Mouse (Mus musculus) Muller cell, postnatal 12 days (primary cell): ENCODE measurements around the gene Btg4.

ENCODE experiments used
- DNase-seq: peaks from one replicate; pipeline ENCODE4 v3.0.0-alpha.2; 2015; ENCODE audit errors: inconsistent ontology term

Btg4 gene

GRCm38 (mm10) chr9:51060601-51061000, at the start of gene Btg4:
Btg4 (plus strand) TSS chr9:51060901.
- DNase-seq: no peak

GRCm38 (mm10) chr9:51013644-51014043, 47.1 kb upstream of the Btg4 start:
- DNase-seq: no peak

DNA sequence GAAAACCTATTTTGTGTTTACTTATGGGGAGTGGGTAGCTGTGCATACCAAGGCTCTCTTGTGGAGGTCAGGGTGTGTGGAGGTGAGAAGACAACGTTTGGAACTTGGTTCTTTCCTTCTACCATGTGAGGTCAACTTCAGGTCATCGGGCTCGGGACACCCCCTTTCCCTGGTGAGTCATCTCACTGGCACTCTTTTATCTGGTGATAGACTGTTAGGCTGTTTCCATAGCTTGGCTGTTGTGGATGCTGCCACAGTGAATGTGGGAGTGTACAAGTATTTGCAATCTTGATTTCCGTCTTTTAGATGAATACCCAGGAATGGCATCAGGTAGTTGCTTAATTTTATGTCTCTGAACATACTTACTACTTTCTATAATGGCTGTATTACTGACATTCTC, 45.0 kb upstream of the Btg4 start:
- DNase-seq: peak; percentile 82

GRCm38 (mm10) chr9:51019670-51020069, 41.0 kb upstream of the Btg4 start:
- no peak for DNase-seq

- DNase-seq: no peak
Measured at GRCm38 (mm10) chr9:51020351-51020750, 40.4 kb upstream of the Btg4 start.

DNA sequence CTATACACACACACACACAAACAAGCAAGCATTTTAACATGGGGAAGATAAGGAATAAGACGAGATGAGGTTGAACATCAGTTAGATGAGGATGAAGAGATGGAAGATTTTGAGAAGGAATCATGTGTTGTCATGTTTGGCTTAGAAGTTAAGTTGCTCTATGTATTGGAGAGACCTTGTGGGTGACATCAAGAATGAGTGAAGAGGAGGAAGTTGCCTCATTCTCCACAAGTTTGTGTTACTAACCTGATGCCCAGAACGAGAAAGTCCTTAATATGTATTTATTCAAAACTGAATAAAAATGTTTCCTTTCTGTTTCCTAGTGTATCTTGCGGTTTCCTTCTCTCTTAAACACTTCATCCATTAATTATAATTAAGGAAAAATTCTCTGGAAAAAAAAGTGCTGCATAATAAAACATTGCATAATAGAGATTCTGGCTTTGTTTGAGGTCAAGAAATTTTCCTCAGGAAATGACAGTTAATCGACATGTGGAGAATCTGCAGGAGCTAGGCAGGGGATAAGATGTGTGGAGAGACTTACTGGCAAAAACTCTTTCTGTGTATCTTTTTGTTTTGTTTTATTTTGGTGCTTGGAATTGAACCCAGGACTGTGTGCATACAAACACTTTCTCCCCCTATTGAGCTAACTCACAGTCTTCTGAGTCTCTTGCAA, 39.4 kb upstream of the Btg4 start:
- DNase-seq: no peak

DNA sequence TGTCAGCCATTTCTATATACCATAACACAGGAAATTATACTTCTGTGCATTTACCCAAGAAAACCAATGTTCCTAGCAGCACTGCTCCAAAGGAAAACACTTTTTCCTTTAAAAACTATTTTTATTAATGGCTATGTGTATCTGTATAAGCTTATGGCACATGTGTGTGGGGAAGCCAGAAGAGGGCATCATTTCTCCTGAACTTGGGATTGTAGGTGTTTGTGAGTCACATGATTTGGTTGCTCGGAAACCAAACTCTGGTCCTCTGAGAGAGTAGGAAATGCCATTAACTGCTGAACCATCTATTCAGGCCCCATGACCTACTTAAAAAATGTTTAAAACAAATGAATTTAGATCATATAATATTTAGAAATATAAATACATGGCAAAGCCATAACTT, 33.7 kb upstream of the Btg4 start:
- no peak for DNase-seq

DNA sequence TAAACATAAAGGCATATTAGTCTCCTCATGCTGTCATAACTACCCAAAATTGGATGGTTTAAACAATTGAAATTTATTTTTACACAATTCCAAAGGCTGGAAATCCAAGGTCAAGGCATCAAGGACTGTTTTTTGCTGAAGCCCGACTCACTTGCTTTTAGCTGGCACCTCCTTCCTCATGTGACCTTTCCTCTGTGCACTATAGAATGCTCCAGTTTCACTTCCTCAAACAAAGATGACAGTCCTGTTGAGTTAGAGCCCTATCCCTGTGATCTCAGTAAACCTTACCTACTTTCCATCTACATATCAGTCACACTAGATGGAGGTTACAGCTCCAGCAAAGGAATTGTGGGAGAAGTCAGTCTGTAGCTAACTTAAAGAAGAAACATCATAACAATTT, 30.6 kb upstream of the Btg4 start:
- no peak for DNase-seq

- DNase-seq: no peak
Measured at GRCm38 (mm10) chr9:51031603-51032002, 29.1 kb upstream of the Btg4 start.

- DNase-seq: no peak
Measured at GRCm38 (mm10) chr9:51032291-51032690, 28.4 kb upstream of the Btg4 start.

DNA sequence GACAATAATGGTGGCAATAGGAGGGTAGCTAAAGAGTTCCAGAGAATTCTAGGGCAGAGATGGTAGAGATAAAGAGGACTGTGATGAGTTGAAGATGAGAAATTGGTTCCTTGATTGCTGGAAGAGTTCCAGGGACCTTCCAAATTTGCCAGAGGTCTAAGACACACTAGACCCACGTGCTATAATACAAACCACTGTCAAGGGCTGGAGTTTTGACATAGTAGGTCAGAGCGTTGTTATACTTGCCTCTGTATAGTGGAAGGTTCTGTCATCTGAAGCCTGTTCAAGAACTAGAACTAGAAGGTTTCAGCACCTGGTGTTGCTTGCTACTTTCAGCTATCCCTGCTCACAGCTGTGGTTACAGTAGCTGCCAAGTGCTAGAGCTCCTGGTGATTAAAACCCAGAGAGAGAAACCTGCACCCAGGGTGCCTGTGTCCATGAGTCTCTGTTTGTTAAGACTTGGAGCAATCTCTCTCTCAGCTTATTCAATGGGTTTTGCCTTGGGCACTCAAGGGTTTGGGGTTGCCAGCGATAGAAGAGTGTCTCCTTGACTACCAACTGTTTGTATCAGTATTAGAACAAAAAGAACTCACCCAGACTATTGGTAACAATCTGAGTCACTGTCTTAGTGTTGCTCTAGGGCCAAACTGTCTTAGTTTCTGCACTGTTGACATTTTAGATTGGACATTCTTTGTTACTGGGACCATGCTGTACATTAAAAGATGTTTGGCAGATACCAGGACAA, 27.7 kb upstream of the Btg4 start:
- peak; percentile 85 for DNase-seq

GRCm38 (mm10) chr9:51041491-51041980, 19.2 kb upstream of the Btg4 start:
- DNase-seq: no peak

- no peak for DNase-seq
Measured at GRCm38 (mm10) chr9:51042136-51042535, 18.6 kb upstream of the Btg4 start.

DNA sequence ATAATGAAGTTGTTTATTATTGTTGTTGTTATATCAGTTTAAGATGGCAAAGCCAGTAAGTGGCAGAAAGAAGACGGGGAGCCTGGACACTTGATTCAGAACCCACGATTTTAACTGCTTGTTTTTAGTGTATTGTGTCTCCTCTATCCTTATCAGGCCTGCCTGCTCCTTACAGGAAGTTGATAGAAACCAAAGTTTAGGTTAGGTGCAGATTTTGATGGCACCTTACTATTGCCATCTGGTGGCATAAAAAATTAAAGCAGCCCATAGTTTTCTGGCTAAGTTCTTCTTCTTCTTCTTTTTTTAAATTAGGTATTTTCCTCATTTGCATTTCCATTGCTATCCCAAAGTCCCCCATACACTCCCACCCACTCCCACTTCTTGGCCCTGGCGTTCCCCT, 8.5 kb upstream of the Btg4 start:
- DNase-seq: no peak

- DNase-seq: no peak
Measured at GRCm38 (mm10) chr9:51056360-51057324, 4.1 kb upstream of the Btg4 start.

DNA sequence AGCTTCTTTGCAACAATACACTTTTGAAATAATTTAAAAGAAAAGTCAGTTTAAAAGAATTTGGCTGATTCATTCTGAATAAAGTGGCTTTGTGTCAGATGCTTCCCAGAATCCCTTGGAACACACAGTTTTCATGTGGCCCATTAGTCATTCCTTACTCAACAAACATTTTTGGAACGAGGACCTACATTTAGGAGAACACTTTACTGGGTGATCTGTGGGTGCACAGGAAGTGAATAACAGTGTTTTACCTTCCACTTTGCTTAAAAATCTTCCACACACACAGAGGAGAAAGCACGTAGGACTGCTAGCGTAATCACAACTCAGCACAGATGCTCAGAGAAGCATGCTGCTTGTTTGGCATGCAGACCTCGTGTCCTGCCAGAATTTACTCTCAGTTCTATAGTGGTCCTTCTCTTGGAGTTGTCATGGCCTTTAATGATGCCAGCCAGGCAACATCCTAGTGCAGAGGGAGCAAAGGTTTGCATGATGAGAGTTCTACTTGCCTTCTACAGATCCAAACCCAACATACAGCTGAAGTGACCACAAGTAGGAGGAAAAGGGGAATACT, 1.7 kb upstream of the Btg4 start:
- peak; percentile 78 for DNase-seq

DNA sequence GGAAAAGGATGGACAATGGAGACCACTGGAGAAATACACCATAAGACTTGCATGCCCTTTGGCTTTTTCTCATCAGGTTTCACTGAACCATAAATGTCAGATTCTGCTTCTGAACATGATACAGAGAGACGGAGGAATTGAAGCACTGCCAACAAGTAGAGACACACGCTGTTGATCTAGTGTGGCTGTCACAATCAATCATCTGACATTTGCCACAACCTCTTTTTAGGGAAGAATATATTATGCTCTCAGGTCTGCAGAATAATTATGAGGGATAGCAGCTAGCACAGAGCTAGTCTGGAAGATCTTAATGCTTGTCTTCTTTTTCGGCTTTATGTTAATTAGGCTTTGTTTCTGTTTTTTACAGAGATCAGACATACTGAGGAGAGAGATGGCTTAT, 7.5 kb downstream of the Btg4 start:
- no peak for DNase-seq

- no peak for DNase-seq
Measured at GRCm38 (mm10) chr9:51070801-51071200, 10.1 kb downstream of the Btg4 start.

DNA sequence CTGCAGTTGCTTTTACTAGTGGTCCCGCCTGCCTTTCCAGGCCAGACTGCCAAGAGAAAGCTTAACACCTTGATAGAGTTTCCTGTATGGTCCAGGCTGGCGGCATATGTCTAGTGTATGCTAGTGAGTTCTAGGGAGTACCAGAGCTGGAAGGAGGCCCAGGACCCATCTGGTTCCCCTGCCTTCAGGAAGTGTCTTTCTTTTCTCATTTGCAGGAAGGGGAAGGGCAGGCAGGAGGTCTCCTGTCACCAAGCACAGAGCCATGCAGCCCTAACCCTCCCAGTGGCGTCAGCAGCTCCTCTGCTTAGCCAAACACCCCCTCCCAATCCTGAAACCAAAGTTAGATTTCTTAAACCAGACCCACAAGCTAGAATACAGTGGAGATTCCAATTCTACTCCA, 15.1 kb downstream of the Btg4 start:
- DNase-seq: peak; percentile 17

DNA sequence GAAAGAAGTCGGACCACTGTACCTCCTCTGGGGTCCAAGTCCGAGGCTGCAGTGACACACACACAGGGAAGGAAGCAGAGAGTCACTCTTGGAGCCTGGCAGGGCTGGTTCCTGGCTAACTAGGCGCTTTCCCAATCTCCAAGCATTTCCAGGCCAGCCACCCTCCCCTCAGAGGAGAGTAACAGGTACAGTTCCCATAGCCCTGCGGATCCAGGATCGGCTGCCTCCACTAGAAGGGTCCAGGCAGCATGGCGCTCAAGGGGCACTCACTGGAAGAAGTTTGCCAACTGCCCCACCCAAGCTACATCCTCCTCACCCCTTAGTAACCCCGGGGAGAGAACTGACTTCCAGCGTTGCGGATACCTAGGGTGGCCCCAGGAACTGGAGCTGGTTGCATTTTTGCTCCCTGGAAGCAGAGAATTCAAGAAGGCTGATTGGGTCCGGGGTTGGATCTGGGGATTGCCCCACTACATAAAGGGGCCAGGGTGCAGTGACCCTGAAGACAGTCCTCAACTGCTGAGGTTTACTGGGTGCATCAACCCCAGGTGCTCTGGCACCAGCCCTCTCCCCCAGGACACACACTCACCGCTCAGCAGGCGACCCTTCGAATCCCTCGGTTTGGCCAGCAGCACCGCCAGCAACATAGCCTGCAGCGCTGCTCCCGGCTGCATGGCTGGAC, 15.7 kb downstream of the Btg4 start:
- no peak for DNase-seq

- peak; percentile 95 for DNase-seq
Measured at GRCm38 (mm10) chr9:51076979-51077315, 16.2 kb downstream of the Btg4 start, which contains the start of gene Layn. Layn (minus strand) TSS chr9:51077094.
